Mouse (Mus musculus) c-Kit-positive CD71-negative TER-119-negative erythroid progenitor cells, embryonic 14.5 days (primary cell): ENCODE results near the gene Tac4.

ENCODE experiments used
- DNase-seq: peaks from one replicate; pipeline ENCODE4 v3.0.0-alpha.2; 2013; ENCODE audit warnings: low read depth

Gene Tac4

GRCm38 (mm10) chr11:95315215-95315955 lies 54.1 kb downstream of the Tac4 start:
- no peak for DNase-seq

GRCm38 (mm10) chr11:95318116-95318515 lies 56.8 kb downstream of the Tac4 start:
- DNase-seq, result no peak
